Mouse (Mus musculus) ES-Bruce4 (cell line): ENCODE results near the gene Tctex1d2. TPM values are rescaled to one million over a fixed set of nuclear protein-coding genes. Genes with fewer than 3 reads are reported as not detected.

Source experiments
- H3K27ac ChIP-seq: 2 replicates; pipeline ENCODE4 v1.5.1; 2012; ENCODE audit warnings: low read length, inconsistent platforms; ENCODE audit not compliant: insufficient read depth
- H3K27me3 ChIP-seq: 2 replicates; pipeline ENCODE4 v1.6.1; 2012; ENCODE audit warnings: mild to moderate bottlenecking, low read length, inconsistent platforms; ENCODE audit not compliant: control insufficient read depth, poor library complexity, insufficient read depth, severe bottlenecking
- H3K36me3 ChIP-seq: 2 replicates; pipeline ENCODE4 v1.6.1; 2012; ENCODE audit warnings: inconsistent platforms, mild to moderate bottlenecking, low read length, moderate library complexity; ENCODE audit not compliant: control insufficient read depth, poor library complexity, insufficient read depth, severe bottlenecking
- H3K4me1 ChIP-seq: one replicate; pipeline ENCODE4 v1.8.1; 2011; ENCODE audit warnings: low read length; ENCODE audit not compliant: control insufficient read depth, insufficient read depth
- H3K4me3 ChIP-seq: 2 replicates; pipeline ENCODE4 v1.5.1; 2011; ENCODE audit warnings: low read depth, mild to moderate bottlenecking, low read length
- H3K9ac ChIP-seq: 2 replicates; pipeline ENCODE4 v1.6.1; 2012; ENCODE audit warnings: low read depth, mild to moderate bottlenecking, inconsistent platforms; ENCODE audit not compliant: poor library complexity, severe bottlenecking
- H3K9me3 ChIP-seq: replicated peaks from 2 replicates; pipeline ENCODE4 v1.6.1; 2012; ENCODE audit warnings: mild to moderate bottlenecking, low read length, inconsistent platforms; ENCODE audit not compliant: control insufficient read depth, poor library complexity, insufficient read depth, severe bottlenecking
- CTCF ChIP-seq: IDR thresholded peaks from one replicate; pipeline ENCODE4 v1.8.1; 2011; ENCODE audit warnings: low read depth, low read length
- EP300 ChIP-seq: IDR thresholded peaks from 2 replicates; pipeline ENCODE4 v1.6.1; 2011; ENCODE audit warnings: low read depth, low read length; ENCODE audit not compliant: insufficient read depth
- POLR2A ChIP-seq: IDR thresholded peaks from one replicate; pipeline ENCODE4 v1.8.1; 2011; ENCODE audit warnings: low read length; ENCODE audit not compliant: insufficient read depth
- polyA plus RNA-seq: library from polyadenylated mRNA; stranded (reverse); fragments of >200 nt; gene quantifications from 2 replicates; pipeline ENCODE4 v1.2.4, GENCODE M21; 2011; ENCODE audit warnings: low read depth; ENCODE audit not compliant: missing spikeins, insufficient read depth, insufficient read length

The Tctex1d2 gene
- polyA plus RNA-seq, 1 experiment, result 36.6 TPM

DNA sequence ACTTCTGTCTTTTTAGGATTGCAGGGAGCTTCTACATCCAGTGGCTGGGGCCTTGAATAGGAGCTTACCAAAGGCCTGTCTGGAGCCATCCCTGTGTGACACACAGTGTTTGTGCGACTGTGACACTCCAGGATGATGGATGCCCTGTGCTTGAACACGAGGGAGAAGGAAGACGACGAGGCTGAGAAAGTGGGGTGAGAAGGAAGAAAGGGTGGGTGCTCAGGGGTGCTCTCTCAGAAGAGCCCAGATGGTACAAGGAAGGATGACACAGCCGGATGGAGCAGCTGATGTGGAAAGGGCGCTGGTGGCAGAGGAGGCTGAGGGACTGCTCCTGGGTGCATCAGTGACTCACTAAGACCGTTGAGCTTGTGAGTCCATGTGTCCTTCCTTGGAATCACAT, 19.2 kb upstream of the Tctex1d2 start, which contains the start of gene Tm4sf19:
Gene Tm4sf19, plus strand, starts transcription at position 240 of the 400 bp plus-strand sequence.
- Histone ChIP-seq H3K4me3 (no peak within 1 kb of the TSS), H3K27me3 (no peaks in the 10 kb centered on the region), H3K9me3 (no peaks in the 10 kb centered on the region), H3K36me3 (no peaks in the 10 kb centered on the region), H3K4me1 (no peaks in the 10 kb centered on the region), H3K9ac (no peak within 1 kb of the TSS), H3K27ac (no peak within 1 kb of the TSS)
- no peak for TF ChIP-seq POLR2A
- no peak for TF ChIP-seq CTCF
- TF ChIP-seq EP300, result no peak

DNA sequence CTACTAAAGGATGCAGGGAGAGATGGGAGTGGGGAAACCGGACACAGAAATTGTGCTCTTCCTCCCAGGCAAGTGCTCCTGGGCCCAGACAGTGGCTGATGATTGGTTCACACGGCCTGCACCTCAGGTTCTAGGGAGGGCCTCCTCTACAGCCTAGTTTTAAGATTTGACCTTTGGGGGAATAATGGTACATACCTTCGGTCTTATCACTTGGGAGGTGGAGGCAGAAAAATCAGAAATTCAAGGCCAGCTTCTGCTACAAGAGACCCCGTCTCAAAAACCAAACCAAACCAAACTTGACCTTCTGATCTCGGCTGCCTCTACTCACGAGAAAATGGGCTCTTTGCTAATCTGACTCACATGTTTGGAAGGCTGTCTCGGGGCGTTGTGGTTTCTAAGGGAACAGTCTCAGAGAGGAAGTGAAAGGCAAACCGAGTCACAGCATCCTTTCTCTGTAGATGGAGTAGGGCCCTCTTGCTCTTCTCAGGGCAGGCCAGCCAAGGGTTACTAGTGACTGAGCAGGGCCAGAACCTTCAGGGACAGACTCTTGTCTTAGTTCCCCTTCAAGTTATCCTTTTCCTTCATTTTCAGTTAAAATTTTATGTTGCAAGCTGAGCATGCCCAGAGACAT, 18.1 kb upstream of the Tctex1d2 start:
- no peaks in the 10 kb centered on the region for H3K27me3 ChIP-seq
- TF ChIP-seq POLR2A, result no peak
- no peak for TF ChIP-seq EP300
- no peak for TF ChIP-seq CTCF
- H3K4me1 ChIP-seq, result no peaks in the 10 kb centered on the region
- H3K9ac ChIP-seq, result no peak overlapping the region
- H3K4me3 ChIP-seq, result no peak overlapping the region
- no peaks in the 10 kb centered on the region for H3K36me3 ChIP-seq
- H3K9me3 ChIP-seq, result no peaks in the 10 kb centered on the region
- no peak overlapping the region for H3K27ac ChIP-seq

DNA sequence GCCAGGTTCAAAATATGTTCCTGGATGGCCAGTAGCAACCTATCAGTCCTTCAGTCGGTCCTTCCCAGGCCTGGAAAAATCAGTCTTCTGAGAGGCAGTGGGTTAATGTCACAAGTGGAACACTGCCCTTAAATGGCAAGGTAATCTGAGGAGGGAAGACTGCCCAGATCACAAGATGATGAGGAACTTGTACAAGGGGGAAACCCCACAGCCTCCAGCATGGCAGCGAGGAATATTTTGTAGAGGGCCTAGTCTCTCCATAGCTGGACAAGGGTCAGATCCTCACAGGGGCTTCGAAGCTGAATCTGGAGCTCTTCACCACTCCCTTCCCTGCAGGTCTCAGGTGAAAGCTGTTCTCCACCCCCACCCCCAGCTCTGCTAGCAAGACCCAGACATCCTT, 16.7 kb upstream of the Tctex1d2 start:
- no peak for TF ChIP-seq POLR2A
- TF ChIP-seq CTCF, result no peak
- TF ChIP-seq EP300, result no peak
- Histone ChIP-seq H3K36me3 (no peaks in the 10 kb centered on the region), H3K27ac (no peak overlapping the region), H3K9me3 (no peaks in the 10 kb centered on the region), H3K9ac (no peak overlapping the region), H3K4me3 (no peak overlapping the region), H3K4me1 (no peaks in the 10 kb centered on the region), H3K27me3 (no peaks in the 10 kb centered on the region)

DNA sequence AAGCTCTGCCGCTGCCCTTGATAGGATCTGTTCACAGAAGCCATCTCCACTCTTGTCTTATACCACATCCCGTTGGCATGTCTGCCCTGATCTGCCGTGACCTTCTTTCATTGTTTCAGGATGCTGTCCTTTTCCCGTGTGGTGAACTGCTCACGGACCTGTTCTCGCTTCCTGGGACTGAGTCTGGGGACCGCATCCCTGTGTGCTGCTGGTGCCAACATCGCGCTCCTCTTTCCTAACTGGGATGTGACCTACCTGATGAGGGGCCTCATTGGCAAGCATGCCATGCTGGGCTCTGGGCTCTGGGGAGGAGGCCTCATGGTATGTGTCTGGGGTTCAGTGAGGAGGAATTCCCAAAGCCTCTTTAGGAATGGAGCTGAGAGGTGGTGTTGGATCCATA, 13.8 kb upstream of the Tctex1d2 start:
- no peaks in the 10 kb centered on the region for H3K27me3 ChIP-seq
- no peaks in the 10 kb centered on the region for H3K9me3 ChIP-seq
- no peaks in the 10 kb centered on the region for H3K4me1 ChIP-seq
- H3K36me3 ChIP-seq, result no peaks in the 10 kb centered on the region
- H3K9ac ChIP-seq, result no peak overlapping the region
- H3K4me3 ChIP-seq, result no peak overlapping the region
- TF ChIP-seq POLR2A (no peak), EP300 (no peak), CTCF (no peak)
- H3K27ac ChIP-seq, result no peak overlapping the region

DNA sequence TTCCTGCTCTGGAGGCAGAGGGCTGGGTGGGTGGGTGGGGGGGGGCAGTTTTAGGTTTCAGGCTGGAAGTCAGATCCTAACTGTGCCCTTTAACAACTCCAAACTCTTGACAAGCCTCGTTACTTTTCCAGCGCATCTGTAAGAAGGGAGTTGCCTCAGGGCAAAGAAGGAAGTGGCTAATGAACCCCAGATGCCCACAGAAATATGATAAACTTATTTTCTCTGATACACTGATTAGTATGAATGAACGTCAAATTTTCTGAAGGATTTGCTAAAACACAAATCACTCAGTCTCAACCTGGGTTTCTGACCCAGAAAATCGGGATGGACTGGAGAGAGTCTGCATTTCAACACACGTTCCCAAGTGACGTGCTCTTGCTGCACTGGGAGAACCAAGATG, 12.8 kb upstream of the Tctex1d2 start:
- H3K9me3 ChIP-seq, result no peaks in the 10 kb centered on the region
- H3K4me1 ChIP-seq, result no peaks in the 10 kb centered on the region
- no peak overlapping the region for H3K4me3 ChIP-seq
- H3K9ac ChIP-seq, result no peak overlapping the region
- no peaks in the 10 kb centered on the region for H3K27me3 ChIP-seq
- H3K27ac ChIP-seq, result no peak overlapping the region
- TF ChIP-seq EP300 (no peak), POLR2A (no peak), CTCF (no peak)
- no peaks in the 10 kb centered on the region for H3K36me3 ChIP-seq

DNA sequence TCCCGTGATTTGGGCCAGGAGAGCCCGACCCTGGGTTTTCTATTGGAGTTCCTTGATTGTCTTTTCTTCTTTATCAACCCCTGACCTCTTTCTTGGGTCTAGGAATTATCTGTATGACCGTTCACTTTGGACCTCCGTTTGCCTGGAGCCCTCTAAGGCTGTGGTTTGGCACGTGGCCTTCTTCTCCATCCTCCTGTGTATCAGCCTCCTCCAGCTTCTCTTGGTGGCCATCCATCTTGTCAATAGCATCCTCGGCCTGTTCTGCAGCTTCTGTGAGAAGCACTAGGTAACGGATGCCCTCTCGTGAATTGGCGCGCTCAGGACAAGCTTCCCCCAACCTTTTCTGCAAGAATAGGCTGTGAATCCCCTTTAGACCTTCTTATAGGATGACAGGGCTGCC, 11.8 kb upstream of the Tctex1d2 start:
- Histone ChIP-seq H3K9me3 (no peaks in the 10 kb centered on the region), H3K4me3 (no peak overlapping the region), H3K36me3 (no peaks in the 10 kb centered on the region), H3K27me3 (no peaks in the 10 kb centered on the region), H3K9ac (no peak overlapping the region), H3K4me1 (no peaks in the 10 kb centered on the region), H3K27ac (no peak overlapping the region)
- TF ChIP-seq EP300 (no peak), CTCF (no peak), POLR2A (no peak)
